Mouse (Mus musculus) Muller cell, postnatal 12 days (primary cell): ENCODE data around the gene Rlim.

ENCODE experiments used
- DNase-seq: peaks from one replicate; pipeline ENCODE4 v3.0.0-alpha.2; 2015; ENCODE audit errors: inconsistent ontology term

The Rlim gene

GRCm38 (mm10) chrX:103981169-103981689 lies at the start of gene Rlim:
Gene Rlim, minus strand, starts transcription at chrX:103981284.
- peak; percentile 96 for DNase-seq

GRCm38 (mm10) chrX:104017196-104017595 lies 36.1 kb upstream of the Rlim start:
- DNase-seq = no peak

- DNase-seq = no peak
Observed at GRCm38 (mm10) chrX:104015048-104015447, 34.0 kb upstream of the Rlim start.

GRCm38 (mm10) chrX:104013318-104013811 lies 32.3 kb upstream of the Rlim start:
- peak; percentile 12 for DNase-seq

- DNase-seq = no peak
Observed at GRCm38 (mm10) chrX:103994741-103995140, 13.7 kb upstream of the Rlim start.

GRCm38 (mm10) chrX:103993864-103994263 lies 12.8 kb upstream of the Rlim start:
- no peak for DNase-seq

GRCm38 (mm10) chrX:103991702-103992101 lies 10.6 kb upstream of the Rlim start:
- DNase-seq = no peak

GRCm38 (mm10) chrX:103990392-103990791 lies 9.3 kb upstream of the Rlim start:
- DNase-seq = no peak

GRCm38 (mm10) chrX:103987215-103987964 lies 6.3 kb upstream of the Rlim start:
- no peak for DNase-seq

GRCm38 (mm10) chrX:103986159-103986558 lies 5.1 kb upstream of the Rlim start:
- no peak for DNase-seq

GRCm38 (mm10) chrX:103984992-103985391 lies 3.9 kb upstream of the Rlim start:
- DNase-seq = no peak

GRCm38 (mm10) chrX:103981806-103982205 lies 722 bp upstream of the Rlim start:
- no peak for DNase-seq

- DNase-seq = no peak
Observed at GRCm38 (mm10) chrX:103980590-103981168, 405 bp downstream of the Rlim start.

GRCm38 (mm10) chrX:103980036-103980435 lies 1.0 kb downstream of the Rlim start:
- peak; percentile 31 for DNase-seq

- no peak for DNase-seq
Observed at GRCm38 (mm10) chrX:103939701-103940100, 41.4 kb downstream of the Rlim start.

GRCm38 (mm10) chrX:103937333-103937732 lies 43.8 kb downstream of the Rlim start:
- peak; percentile 6 for DNase-seq

GRCm38 (mm10) chrX:103922436-103922835 lies 58.6 kb downstream of the Rlim start:
- no peak for DNase-seq

- DNase-seq = no peak
Observed at GRCm38 (mm10) chrX:103918954-103919353, 62.1 kb downstream of the Rlim start.

GRCm38 (mm10) chrX:103914790-103915189 lies 66.3 kb downstream of the Rlim start:
- DNase-seq = peak; percentile 4
